Mouse (Mus musculus) left cerebral cortex, adult 8-10 months (tissue): ENCODE data around the gene Ezr. TPM values are rescaled to one million over a fixed set of nuclear protein-coding genes. Genes with fewer than 3 reads are reported as not detected.
"Not testable (repeated sequence)": the region's sequence is repeated elsewhere in the genome, so short reads cannot be mapped to it uniquely, and the experiment has no call there.

Source experiments
- DNase-seq, 2 experiments: peaks; one replicate each; pipeline ENCODE4 v3.0.0; 2022; ENCODE audit warnings: low spot score in 2 of 2
- total RNA-seq, 4 experiments: library from RNA; stranded (reverse); gene quantifications; 2 replicates each; pipeline ENCODE4 v1.2.4; 2022

Gene Ezr
- total RNA-seq, 4 experiments from 2014 or later: 37.9 to 48.8 (median 40.2) TPM

GRCm38 (mm10) chr17:6713944-6714343 is 68.6 kb downstream of the Ezr start:
- not testable (repeated sequence) for DNase-seq

GRCm38 (mm10) chr17:6713483-6713882 is 69.1 kb downstream of the Ezr start:
- not testable (repeated sequence) for DNase-seq

GRCm38 (mm10) chr17:6708194-6708593 is 74.4 kb downstream of the Ezr start:
- DNase-seq: not testable (repeated sequence)

- not testable (repeated sequence) for DNase-seq
These were observed 75.2 kb downstream of the Ezr start for GRCm38 (mm10) chr17:6707422-6707821.

- not testable (repeated sequence) for DNase-seq
These were observed 76.1 kb downstream of the Ezr start for GRCm38 (mm10) chr17:6706448-6706847.

GRCm38 (mm10) chr17:6703381-6704270 is 79.0 kb downstream of the Ezr start:
- not testable (repeated sequence) for DNase-seq

GRCm38 (mm10) chr17:6702625-6703221 is 79.9 kb downstream of the Ezr start:
- not testable (repeated sequence) for DNase-seq

GRCm38 (mm10) chr17:6700077-6700476 is 82.5 kb downstream of the Ezr start:
- not testable (repeated sequence) for DNase-seq

DNA sequence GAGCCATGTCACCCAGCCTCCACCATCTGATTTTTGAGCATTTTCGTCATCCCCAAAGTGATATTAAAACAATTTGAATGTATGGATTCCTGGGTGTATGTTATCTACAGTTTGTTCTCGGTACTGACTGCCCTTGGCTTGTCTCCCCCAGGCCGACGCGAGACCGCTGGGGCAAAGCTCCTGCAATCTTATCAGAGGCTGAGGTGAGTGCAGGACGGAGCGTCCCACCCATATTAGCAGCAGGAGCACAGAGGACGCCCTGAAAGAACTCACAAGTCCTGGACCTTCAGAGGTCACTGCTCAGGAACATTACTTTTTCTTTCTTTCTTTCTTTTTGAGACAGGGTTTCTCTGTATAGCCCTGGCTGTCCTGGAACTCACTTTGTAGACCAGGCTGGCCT is 83.1 kb downstream of the Ezr start:
- DNase-seq: not testable (repeated sequence)

DNA sequence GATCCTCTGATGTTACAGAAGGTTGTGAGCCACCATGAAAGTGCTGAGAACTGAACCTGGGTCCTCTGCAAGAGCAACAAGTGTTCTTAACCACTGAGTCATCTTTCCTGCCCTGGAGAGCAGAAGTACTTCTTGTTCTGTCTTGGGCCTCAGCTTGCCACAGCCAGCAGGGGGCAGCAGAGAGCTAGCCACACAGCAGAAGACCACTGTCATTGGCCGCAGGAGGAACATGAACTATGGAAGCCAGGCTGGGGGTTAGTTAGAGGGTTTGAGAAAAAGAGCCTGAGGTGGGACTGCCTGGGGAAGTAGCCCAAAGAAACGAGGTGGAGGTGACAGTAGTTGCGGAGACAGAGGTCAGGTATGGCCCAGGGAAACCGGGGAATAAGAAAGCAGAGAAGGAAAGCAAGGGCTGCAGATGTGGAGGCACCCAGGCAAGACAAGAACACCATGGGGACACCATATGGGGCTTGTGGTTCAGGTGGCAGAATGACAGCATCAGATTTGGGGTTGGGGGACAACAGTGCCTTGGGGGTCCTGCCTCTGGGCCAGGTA is 85.3 kb downstream of the Ezr start:
- peak; percentile 43 to 46 for DNase-seq

DNA sequence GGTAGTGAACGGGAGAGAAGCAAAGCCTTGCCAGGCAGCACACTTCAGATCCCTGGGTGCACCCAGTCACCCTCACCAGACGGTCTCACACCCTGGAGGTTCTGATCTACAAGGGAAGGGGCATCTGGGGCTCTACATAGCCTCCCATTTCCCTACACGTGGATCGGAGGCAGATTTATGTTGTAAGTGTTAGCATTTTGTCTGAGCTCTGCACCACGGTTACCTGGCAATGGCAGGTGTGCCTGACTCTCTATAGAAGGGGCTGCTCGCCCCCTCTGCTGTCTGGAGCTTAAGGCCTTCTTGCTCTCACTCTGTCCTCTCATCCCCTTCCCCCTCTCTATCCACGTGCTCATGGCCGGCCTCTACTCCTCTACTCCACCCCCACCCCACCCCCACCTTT is 86.1 kb downstream of the Ezr start:
- DNase-seq: not testable (repeated sequence)

- DNase-seq: not testable (repeated sequence)
These were observed 86.9 kb downstream of the Ezr start for GRCm38 (mm10) chr17:6695712-6696111.

DNA sequence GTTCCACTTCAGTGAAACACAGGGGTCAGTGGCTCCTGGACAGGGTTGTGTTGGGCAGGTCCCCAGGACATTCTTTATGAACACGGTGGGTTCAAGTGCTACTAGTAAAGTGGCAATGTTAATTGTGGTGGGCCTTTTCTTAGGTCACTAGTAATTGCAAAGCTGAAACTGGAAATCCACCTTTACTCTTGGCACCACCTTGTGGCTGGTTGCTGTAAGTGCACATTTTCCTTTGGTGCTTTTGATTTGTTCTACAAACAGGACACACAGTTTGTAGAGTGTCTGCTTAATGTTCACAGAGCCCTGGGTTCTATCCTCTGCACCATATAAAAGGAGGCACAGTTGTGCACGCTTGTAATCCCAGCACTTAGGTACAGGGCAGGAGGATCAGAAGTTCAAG is 91.0 kb downstream of the Ezr start:
- peak; percentile 68 to 92 for DNase-seq

DNA sequence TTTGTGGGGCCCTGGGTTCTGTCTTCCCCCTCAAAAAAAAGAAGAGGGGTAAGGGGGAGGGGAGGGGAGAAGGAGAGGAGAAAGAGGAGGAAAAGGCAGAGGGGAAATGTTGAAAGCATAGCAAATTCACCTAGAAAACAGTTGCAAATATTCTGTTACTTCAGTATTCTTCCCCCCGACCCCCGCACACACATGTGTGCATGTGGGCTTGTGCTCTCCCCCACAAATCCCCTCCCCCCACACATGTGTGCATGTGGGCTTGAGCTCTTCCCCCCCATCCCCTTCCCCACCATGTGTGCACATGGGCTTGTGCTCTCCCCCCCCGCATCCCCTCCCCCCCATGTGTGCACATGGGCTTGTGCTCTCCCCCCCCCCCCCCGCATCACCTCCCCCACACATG is 93.2 kb downstream of the Ezr start:
- DNase-seq: not testable (repeated sequence)

Other genes starting within 250 kb of the Ezr start
- 10 to 100 TPM; 17.1 to 20.9 (median 19.6) TPM for gene Dynlt1c, start 181.1 kb downstream of the Ezr start, total RNA-seq
- 10 to 100 TPM; 26.6 to 39.7 (median 29.6) TPM for gene Dynlt1f, start 126.9 kb downstream of the Ezr start, total RNA-seq
- 1 to 10 TPM in 1 of 4 experiments, under 1 TPM in 2, not detected in 1; 0.19 to 1.1 (median 0.30) TPM for gene Sytl3, start 123.7 kb downstream of the Ezr start, total RNA-seq
- 10 to 100 TPM; 27.0 to 29.7 (median 28.7) TPM for gene Rsph3b, start 165.9 kb upstream of the Ezr start, total RNA-seq
- gene Tagap1, start 178.4 kb upstream of the Ezr start, total RNA-seq: 10 to 100 TPM; 28.7 to 32.4 (median 29.2) TPM
- gene Rnaset2b, start 187.8 kb upstream of the Ezr start, total RNA-seq: 10 to 100 TPM; 47.5 to 62.4 (median 55.7) TPM
- 1 to 10 TPM in 1 of 4 experiments, under 1 TPM in 3; 0.23 to 1.3 (median 0.61) TPM for gene Gm49721, start 196.1 kb upstream of the Ezr start, total RNA-seq
- 1 to 10 TPM in 3 of 4 experiments, under 1 TPM in 1; 0.68 to 2.5 (median 1.8) TPM for gene Gm1604a, start 242.8 kb upstream of the Ezr start, total RNA-seq